Mouse (Mus musculus) embryonic facial prominence, embryonic 13.5 days (tissue): ENCODE measurements at regions not wholly inside any gene's neighbourhood (a gene's known extent, or its start where the extent isn't known, plus 50 kb on each side); places are given as distances from the start of the nearest gene placed in this dataset.

Experiments used
- ATAC-seq: fragments of 200-750 bp; cut with Nextera tagmentation; 2 replicates; pipeline ENCODE4 v1.8.0; 2017; ENCODE audit warnings: low read depth; ENCODE audit not compliant: insufficient number of reproducible peaks, insufficient read depth, low FRiP score, low TSS enrichment
- H3K27ac ChIP-seq: fragments of 300-500 bp; sonication (generic); 2 replicates; pipeline ENCODE4 v1.5.1; 2015; ENCODE audit warnings: moderate library complexity, mild to moderate bottlenecking, inconsistent platforms
- H3K27me3 ChIP-seq: fragments of 300-500 bp; sonication (generic); 2 replicates; pipeline ENCODE4 v1.6.1; 2015; ENCODE audit warnings: mild to moderate bottlenecking, inconsistent platforms
- H3K36me3 ChIP-seq: fragments of 300-500 bp; sonication (generic); 2 replicates; pipeline ENCODE4 v1.6.1; 2015; ENCODE audit warnings: mild to moderate bottlenecking, inconsistent platforms
- H3K4me1 ChIP-seq: fragments of 300-500 bp; sonication (generic); 2 replicates; pipeline ENCODE4 v1.6.1; 2015; ENCODE audit warnings: inconsistent platforms
- H3K4me2 ChIP-seq: fragments of 300-500 bp; sonication (generic); 2 replicates; pipeline ENCODE4 v1.6.1; 2015; ENCODE audit warnings: moderate library complexity, mild to moderate bottlenecking, inconsistent platforms
- H3K4me3 ChIP-seq: fragments of 300-500 bp; sonication (generic); 2 replicates; pipeline ENCODE4 v1.5.1; 2015; ENCODE audit warnings: mild to moderate bottlenecking, inconsistent platforms
- H3K9ac ChIP-seq: fragments of 300-500 bp; sonication (generic); 2 replicates; pipeline ENCODE4 v1.6.1; 2015; ENCODE audit warnings: mild to moderate bottlenecking, inconsistent platforms
- H3K9me3 ChIP-seq: fragments of 300-500 bp; sonication (generic); 2 replicates; pipeline ENCODE4 v1.6.1; 2016; ENCODE audit warnings: inconsistent platforms
- WGBS: fragments of 180-500 bp; shearing (Covaris S2); methylation state at CpG from one replicate; pipeline ENCODE4 v1.1.7; 2015; ENCODE audit warnings: mixed read lengths; 5-methylcytosine and 5-hydroxymethylcytosine counted together

GRCm38 (mm10) chr8:7853169-7853568, 807.9 kb downstream of the Efnb2 start:
- WGBS, result 86% methylated on average over 1 of the region's 1 CpGs
- H3K4me1 ChIP-seq, result no peaks in the 10 kb centered on the region
- H3K27ac ChIP-seq, result no peak overlapping the region
- no peak overlapping the region for H3K4me3 ChIP-seq
- no peaks in the 10 kb centered on the region for H3K9me3 ChIP-seq
- ATAC-seq, result no peak
- H3K9ac ChIP-seq, result no peak overlapping the region
- no peaks in the 10 kb centered on the region for H3K36me3 ChIP-seq
- no peak overlapping the region for H3K4me2 ChIP-seq
- H3K27me3 ChIP-seq, result no peaks in the 10 kb centered on the region

GRCm38 (mm10) chr8:7850573-7850972, 810.5 kb downstream of the Efnb2 start:
- H3K27me3 ChIP-seq, result no peaks in the 10 kb centered on the region
- H3K4me2 ChIP-seq, result no peak overlapping the region
- ATAC-seq, result no peak
- H3K9me3 ChIP-seq, result no peaks in the 10 kb centered on the region
- no peak overlapping the region for H3K9ac ChIP-seq
- H3K27ac ChIP-seq, result no peak overlapping the region
- no peaks in the 10 kb centered on the region for H3K4me1 ChIP-seq
- H3K36me3 ChIP-seq, result no peaks in the 10 kb centered on the region
- no peak overlapping the region for H3K4me3 ChIP-seq

GRCm38 (mm10) chr8:7831948-7832347, 829.1 kb downstream of the Efnb2 start:
- no peak overlapping the region for H3K9ac ChIP-seq
- no peaks in the 10 kb centered on the region for H3K9me3 ChIP-seq
- no peaks in the 10 kb centered on the region for H3K4me1 ChIP-seq
- H3K27me3 ChIP-seq, result no peaks in the 10 kb centered on the region
- WGBS, result 68% methylated on average over 5 of the region's 5 CpGs
- no peaks in the 10 kb centered on the region for H3K36me3 ChIP-seq
- no peak for ATAC-seq
- H3K27ac ChIP-seq, result no peak overlapping the region
- H3K4me2 ChIP-seq, result no peak overlapping the region
- no peak overlapping the region for H3K4me3 ChIP-seq

GRCm38 (mm10) chr8:7827811-7828210, 833.2 kb downstream of the Efnb2 start:
- no peak overlapping the region for H3K4me3 ChIP-seq
- H3K27ac ChIP-seq, result no peak overlapping the region
- WGBS, result 45% methylated on average over 1 of the region's 1 CpGs
- no peak overlapping the region for H3K4me2 ChIP-seq
- H3K4me1 ChIP-seq, result no peaks in the 10 kb centered on the region
- ATAC-seq, result no peak
- H3K27me3 ChIP-seq, result no peaks in the 10 kb centered on the region
- H3K36me3 ChIP-seq, result no peaks in the 10 kb centered on the region
- H3K9ac ChIP-seq, result no peak overlapping the region
- no peaks in the 10 kb centered on the region for H3K9me3 ChIP-seq

- H3K9ac ChIP-seq, result no peak overlapping the region
- no peaks in the 10 kb centered on the region for H3K9me3 ChIP-seq
- H3K4me3 ChIP-seq, result no peak overlapping the region
- ATAC-seq, result no peak
- no peaks in the 10 kb centered on the region for H3K4me1 ChIP-seq
- H3K4me2 ChIP-seq, result no peak overlapping the region
- no peaks in the 10 kb centered on the region for H3K36me3 ChIP-seq
- H3K27me3 ChIP-seq, result no peaks in the 10 kb centered on the region
- WGBS, result 80% methylated on average over 1 of the region's 1 CpGs
- H3K27ac ChIP-seq, result no peak overlapping the region
Measured at GRCm38 (mm10) chr8:7808395-7808794, 852.6 kb downstream of the Efnb2 start.

GRCm38 (mm10) chr8:7799221-7799620, 861.8 kb downstream of the Efnb2 start:
- Histone ChIP-seq H3K9me3 (no peaks in the 10 kb centered on the region), H3K4me2 (no peak overlapping the region), H3K36me3 (no peaks in the 10 kb centered on the region), H3K27ac (no peak overlapping the region), H3K4me1 (no peaks in the 10 kb centered on the region), H3K9ac (no peak overlapping the region), H3K27me3 (no peaks in the 10 kb centered on the region), H3K4me3 (no peak overlapping the region)
- 25% methylated on average over 3 of the region's 3 CpGs for WGBS
- ATAC-seq, result no peak

- H3K9ac ChIP-seq, result no peak overlapping the region
- no peak overlapping the region for H3K27ac ChIP-seq
- no peaks in the 10 kb centered on the region for H3K4me1 ChIP-seq
- ATAC-seq, result no peak
- no peaks in the 10 kb centered on the region for H3K36me3 ChIP-seq
- no peak overlapping the region for H3K4me3 ChIP-seq
- no peak overlapping the region for H3K4me2 ChIP-seq
- H3K27me3 ChIP-seq, result no peaks in the 10 kb centered on the region
- 89% methylated on average over 4 of the region's 4 CpGs for WGBS
- H3K9me3 ChIP-seq, result no peaks in the 10 kb centered on the region
Measured at GRCm38 (mm10) chr8:7796156-7796555, 864.9 kb downstream of the Efnb2 start.

GRCm38 (mm10) chr8:7763820-7764219, 897.2 kb downstream of the Efnb2 start:
- no peak overlapping the region for H3K4me3 ChIP-seq
- no peaks in the 10 kb centered on the region for H3K36me3 ChIP-seq
- H3K4me1 ChIP-seq, result no peaks in the 10 kb centered on the region
- H3K9me3 ChIP-seq, result no peaks in the 10 kb centered on the region
- H3K27ac ChIP-seq, result no peak overlapping the region
- no peak overlapping the region for H3K4me2 ChIP-seq
- ATAC-seq, result no peak
- 72% methylated on average over 3 of the region's 3 CpGs for WGBS
- H3K9ac ChIP-seq, result no peak overlapping the region
- H3K27me3 ChIP-seq, result no peaks in the 10 kb centered on the region

GRCm38 (mm10) chr8:7760987-7761386, 900.1 kb downstream of the Efnb2 start:
- ATAC-seq, result no peak

GRCm38 (mm10) chr8:7732726-7733125, 928.3 kb downstream of the Efnb2 start:
- H3K27me3 ChIP-seq, result no peaks in the 10 kb centered on the region
- H3K4me1 ChIP-seq, result no peaks in the 10 kb centered on the region; the same call in 1 of the 2 replicates
- H3K27ac ChIP-seq, result no peak overlapping the region
- no peaks in the 10 kb centered on the region for H3K36me3 ChIP-seq
- no peak overlapping the region for H3K4me2 ChIP-seq
- H3K9ac ChIP-seq, result no peak overlapping the region
- H3K9me3 ChIP-seq, result no peaks in the 10 kb centered on the region
- 51% methylated on average over 2 of the region's 2 CpGs for WGBS
- H3K4me3 ChIP-seq, result no peak overlapping the region
- ATAC-seq, result no peak

More at GRCm38 (mm10) chr8:7760987-7761386, 900.1 kb downstream of the Efnb2 start:
- H3K4me1 ChIP-seq, result no peaks in the 10 kb centered on the region
- no peaks in the 10 kb centered on the region for H3K27me3 ChIP-seq
- no peak overlapping the region for H3K27ac ChIP-seq
- WGBS, result 73% methylated on average over 4 of the region's 4 CpGs
- H3K9ac ChIP-seq, result no peak overlapping the region
- H3K36me3 ChIP-seq, result no peaks in the 10 kb centered on the region
- no peak overlapping the region for H3K4me2 ChIP-seq
- no peak overlapping the region for H3K4me3 ChIP-seq
- H3K9me3 ChIP-seq, result no peaks in the 10 kb centered on the region

GRCm38 (mm10) chr8:7721880-7722279, 939.2 kb downstream of the Efnb2 start:
- H3K27ac ChIP-seq, result no peak overlapping the region
- no peaks in the 10 kb centered on the region for H3K36me3 ChIP-seq
- ATAC-seq, result no peak
- H3K4me3 ChIP-seq, result no peak overlapping the region
- 80% methylated on average over 3 of the region's 3 CpGs for WGBS
- H3K27me3 ChIP-seq, result no peaks in the 10 kb centered on the region
- no peak overlapping the region for H3K9ac ChIP-seq
- H3K4me1 ChIP-seq, result no peaks in the 10 kb centered on the region
- H3K9me3 ChIP-seq, result no peaks in the 10 kb centered on the region
- H3K4me2 ChIP-seq, result no peak overlapping the region

- Histone ChIP-seq H3K4me2 (no peak overlapping the region), H3K9me3 (no peaks in the 10 kb centered on the region), H3K36me3 (no peaks in the 10 kb centered on the region), H3K9ac (no peak overlapping the region), H3K4me1 (no peaks in the 10 kb centered on the region), H3K27me3 (no peaks in the 10 kb centered on the region), H3K4me3 (no peak overlapping the region), H3K27ac (no peak overlapping the region)
- ATAC-seq, result no peak
- 85% methylated on average over 5 of the region's 5 CpGs for WGBS
Measured at GRCm38 (mm10) chr8:7718898-7719696, 941.9 kb downstream of the Efnb2 start.
